Mouse (Mus musculus) kidney, postnatal 36 days (tissue): Measurements from ENCODE around the gene Myo1c.
"Not testable (repeated sequence)": the region's sequence is repeated elsewhere in the genome, so short reads cannot be mapped to it uniquely, and the experiment has no call there.

ENCODE experiments used
- DNase-seq, 2 experiments: peaks; one replicate each; pipeline ENCODE4 v3.0.0; 2021 to 2022; ENCODE audit warnings: mixed read lengths in 2 of 2

Gene Myo1c

DNA sequence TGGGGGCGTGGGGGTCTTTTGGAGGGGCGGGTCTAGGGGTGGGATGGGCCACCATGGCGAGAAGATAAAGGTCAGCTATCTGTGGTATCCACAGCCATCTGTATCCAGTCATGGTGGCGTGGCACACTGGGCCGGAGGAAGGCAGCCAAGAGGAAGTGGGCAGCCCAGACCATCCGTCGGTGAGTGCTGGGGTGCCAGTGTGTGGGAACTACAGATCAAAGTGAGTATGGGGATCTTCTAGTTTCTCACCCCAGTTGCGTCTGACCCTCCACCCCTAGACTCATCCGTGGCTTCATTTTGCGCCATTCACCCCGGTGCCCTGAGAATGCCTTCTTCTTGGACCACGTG, 19.5 kb downstream of the Myo1c start:
- no peak for DNase-seq

GRCm38 (mm10) chr11:75671426-75672180, 21.3 kb downstream of the Myo1c start:
- DNase-seq = no peak

DNA sequence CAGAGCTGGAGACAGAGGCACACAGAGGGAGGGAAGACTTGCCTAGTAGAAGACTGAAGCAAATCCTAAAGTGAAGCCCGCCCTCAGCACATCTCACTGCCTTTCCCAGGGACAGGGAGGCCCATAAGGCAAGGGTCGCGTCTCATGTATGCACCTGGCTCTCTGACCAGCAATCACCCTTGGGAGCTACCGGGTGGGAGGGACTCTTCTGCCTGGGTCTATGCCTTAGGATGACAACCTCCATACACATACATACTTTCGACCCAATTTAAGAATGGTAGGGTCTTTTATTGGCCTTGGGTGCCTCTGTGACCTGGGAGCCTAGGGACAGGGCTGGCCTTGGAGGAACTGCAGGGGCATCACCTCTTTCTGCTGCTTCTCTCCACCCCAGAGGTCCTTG, 23.1 kb downstream of the Myo1c start:
- no peak for DNase-seq

DNA sequence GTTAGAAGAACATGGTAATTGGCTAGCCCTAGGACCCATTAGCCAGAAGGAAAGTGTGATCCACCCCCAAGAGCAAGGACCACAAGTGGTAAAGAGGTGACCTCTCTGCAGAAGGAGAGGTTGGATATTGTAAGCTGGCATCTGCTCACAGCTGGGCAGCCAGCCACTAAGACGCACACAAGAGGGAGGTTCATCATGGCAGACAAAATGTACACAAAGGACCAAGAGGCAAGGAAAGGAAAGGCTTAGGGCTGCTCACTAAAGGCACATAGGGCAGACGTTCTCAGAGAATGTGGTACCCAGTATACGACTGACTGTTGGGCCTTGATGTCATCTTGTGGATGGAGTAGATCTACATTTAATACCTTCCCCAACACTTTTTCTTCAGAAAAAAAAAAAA, 24.6 kb downstream of the Myo1c start:
- DNase-seq = no peak

GRCm38 (mm10) chr11:75677881-75678746, 27.8 kb downstream of the Myo1c start:
- DNase-seq = no peak

- peak; percentile 98 to 99 for DNase-seq
These were observed 28.6 kb downstream of the Myo1c start, which contains the start of gene Crk for GRCm38 (mm10) chr11:75678747-75679438. TSS of gene Crk (plus strand) at chr11:75679259.

DNA sequence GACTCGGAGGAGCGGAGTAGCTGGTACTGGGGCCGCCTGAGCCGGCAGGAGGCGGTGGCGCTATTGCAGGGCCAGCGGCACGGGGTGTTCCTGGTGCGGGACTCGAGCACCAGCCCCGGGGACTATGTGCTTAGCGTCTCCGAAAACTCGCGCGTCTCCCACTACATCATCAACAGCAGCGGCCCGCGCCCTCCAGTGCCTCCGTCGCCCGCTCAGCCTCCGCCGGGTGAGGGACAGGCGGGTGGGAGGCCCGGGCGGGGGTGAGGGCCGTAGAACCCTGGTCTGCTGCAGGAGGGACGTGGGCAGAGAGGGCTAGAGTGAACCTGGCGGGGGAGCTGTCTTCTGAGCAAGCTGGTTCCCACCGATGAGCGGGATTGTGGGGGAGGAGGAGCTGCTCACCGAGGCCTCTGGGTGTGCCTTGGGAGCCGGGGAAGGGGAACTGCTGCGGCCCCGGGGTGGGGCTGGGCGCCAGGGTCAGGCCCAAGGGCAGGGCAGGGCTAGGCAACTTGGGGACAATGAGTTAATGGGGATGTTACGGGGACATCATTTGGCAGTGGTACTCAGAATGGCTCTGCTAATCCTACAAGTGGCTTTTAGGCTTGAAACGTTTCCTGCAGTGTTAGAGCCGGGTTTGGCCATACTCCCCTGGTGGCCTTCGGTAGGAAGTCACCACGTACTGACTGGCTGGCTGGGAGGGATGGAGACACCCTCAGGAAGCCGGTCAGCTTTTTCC, 29.3 kb downstream of the Myo1c start:
- DNase-seq = peak; percentile 70 to 71

DNA sequence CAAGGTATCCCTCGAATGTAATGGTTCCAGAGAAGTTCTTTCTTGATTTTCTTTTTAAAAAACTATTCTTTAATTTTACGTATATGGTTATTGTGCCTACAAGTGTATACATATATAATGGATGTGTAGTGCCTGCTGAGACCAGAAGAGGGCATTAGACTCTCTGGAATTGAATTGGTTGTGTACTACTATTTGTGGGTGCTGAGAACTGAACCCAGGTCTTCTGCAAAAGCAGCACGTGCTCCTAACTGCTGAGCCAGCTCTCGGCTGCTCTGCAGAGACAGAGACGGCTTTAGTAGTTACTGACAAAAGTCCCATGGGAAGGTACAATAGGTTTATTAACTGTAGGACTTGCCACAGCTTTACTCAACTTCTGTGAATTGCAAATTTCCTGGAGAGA, 34.2 kb downstream of the Myo1c start:
- no peak for DNase-seq

GRCm38 (mm10) chr11:75684956-75685355, 34.7 kb downstream of the Myo1c start:
- peak in 1 of 2 experiments; percentile 9 for DNase-seq

GRCm38 (mm10) chr11:75687343-75687993, 37.2 kb downstream of the Myo1c start:
- peak in 1 of 2 experiments; percentile 36 for DNase-seq

- DNase-seq = no peak
These were observed 37.8 kb downstream of the Myo1c start for GRCm38 (mm10) chr11:75688132-75688531.

- no peak for DNase-seq
These were observed 39.7 kb downstream of the Myo1c start for GRCm38 (mm10) chr11:75689977-75690376.

GRCm38 (mm10) chr11:75691047-75691446, 40.7 kb downstream of the Myo1c start:
- DNase-seq = no peak

DNA sequence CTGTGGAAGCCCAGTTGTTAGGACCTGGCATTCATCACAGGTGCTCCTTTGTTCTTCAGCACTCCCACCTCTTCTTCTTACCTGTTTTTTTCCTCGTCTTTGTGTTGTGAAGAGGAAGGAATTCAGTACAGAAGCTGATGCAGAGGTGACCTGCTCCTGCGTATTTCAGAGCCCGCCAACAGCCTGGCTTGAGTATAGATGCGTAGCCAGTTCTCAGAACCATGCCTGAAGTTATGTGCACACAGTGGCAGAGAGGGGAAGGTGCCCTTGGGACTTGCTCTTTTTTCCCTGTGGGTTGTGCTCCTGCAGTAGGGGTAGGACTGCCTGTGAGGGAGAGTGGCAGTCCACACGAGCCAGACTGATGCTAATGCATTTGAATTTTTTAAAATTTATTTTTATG, 43.3 kb downstream of the Myo1c start:
- no peak for DNase-seq

DNA sequence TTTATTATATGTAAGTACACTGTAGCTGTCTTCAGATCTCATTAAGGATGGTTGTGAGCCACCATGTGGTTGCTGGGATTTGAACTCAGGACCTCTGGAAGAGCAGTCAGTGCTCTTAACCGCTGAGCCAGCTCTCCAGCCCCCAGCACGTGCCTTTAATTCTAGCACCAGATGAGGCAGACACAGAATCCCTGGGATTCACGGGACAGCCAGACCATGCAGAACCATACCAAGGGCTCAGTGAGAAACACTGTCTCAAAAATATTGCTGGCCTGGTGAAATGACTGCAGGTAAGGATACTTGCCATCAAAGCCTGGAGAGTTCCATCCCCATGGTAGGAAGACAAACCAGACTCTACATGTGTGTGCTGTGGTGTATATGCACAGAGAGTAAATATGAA, 47.2 kb downstream of the Myo1c start:
- DNase-seq = not testable (repeated sequence)

DNA sequence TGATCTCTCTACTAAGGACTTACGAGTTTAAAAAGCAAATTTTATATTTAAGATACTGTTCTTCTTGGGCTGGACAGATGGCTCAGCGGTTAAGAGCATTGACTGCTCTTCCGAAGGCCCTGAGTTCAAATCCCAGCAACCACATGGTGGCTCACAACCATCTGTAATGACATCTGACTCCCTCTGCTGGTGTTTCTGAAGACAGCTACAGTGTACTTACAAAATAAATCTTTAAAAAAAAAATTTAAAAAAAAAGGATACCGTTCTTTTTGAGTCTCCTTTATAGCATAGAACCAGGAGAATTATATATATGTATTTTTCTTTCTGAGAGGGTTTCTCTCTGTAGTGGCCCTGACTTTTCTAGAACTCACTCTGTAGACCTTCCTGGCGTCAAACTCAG, 50.3 kb downstream of the Myo1c start:
- DNase-seq = no peak

DNA sequence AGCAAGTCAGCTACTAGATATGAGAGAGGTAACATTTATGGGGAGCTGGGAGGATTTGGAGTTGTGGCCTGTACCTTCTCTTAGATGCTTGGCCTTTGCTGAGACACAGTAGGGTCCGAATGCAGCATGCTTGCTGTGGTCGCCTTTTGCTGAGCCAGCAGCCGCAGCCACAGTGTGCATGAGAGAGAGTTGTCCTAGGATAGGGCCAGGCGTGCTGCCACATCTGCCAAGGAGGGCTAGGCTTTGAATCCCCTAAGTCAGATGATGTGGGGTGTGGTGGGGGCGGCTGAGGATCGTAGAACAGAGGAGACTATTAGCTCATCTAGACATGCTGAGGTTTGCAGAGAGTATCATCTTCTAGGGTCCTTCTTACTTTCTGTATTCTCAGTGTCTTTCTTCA, 52.5 kb downstream of the Myo1c start:
- no peak for DNase-seq

DNA sequence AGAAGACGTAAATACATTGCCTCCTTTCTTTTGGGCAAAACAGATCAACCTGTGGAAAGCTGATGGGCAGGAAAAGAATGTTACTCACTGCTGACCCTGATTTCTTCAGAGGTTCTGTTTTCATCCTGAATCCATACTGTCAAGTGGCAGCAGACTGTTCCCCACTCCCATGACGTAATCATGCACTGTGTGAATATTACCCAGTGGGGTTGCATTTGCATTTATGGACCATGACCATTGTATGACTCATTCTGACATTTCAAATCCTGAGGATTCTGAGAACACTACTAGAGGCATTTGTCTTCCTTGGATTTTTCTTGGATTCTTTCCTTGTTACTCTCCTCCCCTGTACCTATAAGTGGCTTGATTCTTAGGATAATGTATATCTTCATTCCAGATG, 53.4 kb downstream of the Myo1c start:
- DNase-seq = no peak

DNA sequence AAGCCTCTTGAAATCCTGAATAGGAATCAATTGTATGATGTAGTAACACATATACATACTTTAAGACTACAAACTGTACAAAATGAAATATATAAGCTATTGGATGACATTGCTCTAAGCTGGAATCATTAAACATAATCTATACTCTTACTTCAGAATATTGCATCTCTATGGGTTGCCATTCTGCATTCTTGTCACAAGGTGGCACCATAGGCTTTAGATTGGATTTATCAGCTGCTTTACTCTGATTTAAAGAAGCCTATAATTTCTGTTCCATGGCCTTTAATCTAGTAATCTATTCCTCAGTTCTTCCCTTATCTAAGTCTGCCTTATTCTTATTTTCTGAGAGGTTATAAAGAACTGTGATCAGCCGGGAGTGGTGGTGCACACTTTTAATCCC, 63.6 kb downstream of the Myo1c start:
- DNase-seq = peak; percentile 19 to 56

DNA sequence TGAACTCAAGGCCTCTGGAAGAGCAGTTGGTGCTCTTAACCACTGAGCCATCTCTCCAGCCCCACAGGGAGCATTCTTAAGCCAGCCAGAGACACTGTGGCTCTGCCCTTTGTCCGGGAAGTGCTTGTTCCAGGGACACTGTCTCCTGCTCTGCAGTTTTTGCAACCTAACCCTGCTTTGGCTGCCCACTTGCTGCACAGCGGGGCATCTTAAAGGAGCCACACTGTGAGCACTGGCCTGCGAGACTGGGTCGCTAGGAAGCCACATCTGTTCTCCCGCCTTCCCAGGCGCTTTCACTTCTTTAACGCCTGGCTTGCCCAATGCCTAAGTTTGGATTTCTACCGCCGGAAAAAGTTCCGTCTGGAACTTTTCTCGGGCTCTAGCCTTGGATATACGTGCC, 65.3 kb downstream of the Myo1c start:
- peak in 1 of 2 experiments; percentile 16 for DNase-seq

DNA sequence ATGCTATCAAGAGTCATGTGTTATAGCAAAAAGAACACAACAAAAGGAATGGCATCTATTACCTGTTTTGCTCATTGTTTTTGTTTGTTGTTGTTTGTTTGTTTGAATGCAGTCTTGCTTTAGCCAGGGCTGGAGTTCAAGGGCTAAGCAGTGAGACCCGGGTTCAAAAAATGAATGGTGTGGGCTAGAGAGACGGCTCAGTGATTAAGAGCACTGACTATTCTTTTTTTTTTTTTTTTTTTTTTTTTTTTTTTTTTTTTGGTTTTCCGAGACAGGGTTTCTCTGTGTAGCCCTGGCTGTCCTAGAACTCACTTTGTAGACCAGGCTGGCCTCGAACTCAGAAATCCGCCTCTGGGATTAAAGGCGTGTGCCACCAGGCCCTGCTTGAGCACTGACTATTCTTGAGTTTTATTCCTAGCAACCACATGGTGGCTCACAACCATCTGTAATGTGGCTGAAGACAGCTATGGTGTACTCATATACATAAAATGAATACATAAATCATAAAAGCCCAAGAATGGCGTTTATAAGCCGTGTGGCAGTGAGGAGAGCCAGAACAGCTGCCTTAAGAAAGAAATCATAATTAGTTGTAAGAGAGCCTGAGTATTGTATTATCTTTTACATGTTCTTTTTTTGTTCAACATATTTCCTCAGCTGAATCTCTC, 66.5 kb downstream of the Myo1c start:
- no peak for DNase-seq

DNA sequence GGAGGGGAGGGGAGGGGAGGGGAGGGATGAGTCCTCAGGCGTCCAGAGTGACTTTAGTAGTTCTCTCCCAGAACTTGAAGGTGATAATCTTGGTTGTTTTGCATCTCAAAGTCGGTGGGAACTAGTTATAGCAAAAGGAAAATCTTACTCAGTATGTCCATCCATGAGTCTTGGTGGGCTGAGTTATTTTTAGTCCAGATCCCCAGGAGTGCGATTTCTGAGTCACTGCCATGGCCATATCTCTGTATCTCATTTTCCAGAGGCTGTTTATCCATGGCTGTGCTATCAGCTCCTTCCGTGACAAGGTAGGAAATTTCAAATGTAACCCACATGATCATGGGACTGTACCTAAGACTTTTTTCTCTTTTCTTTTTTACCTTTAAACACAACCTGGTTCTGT, 72.0 kb downstream of the Myo1c start:
- DNase-seq = no peak
